Mouse (Mus musculus): ENCODE results near the gene Cx3cr1.

Gene Cx3cr1

GRCm38 (mm10) chr9:119937005-119937773 lies 132.5 kb downstream of the Cx3cr1 start, which contains the start of the genes Gorasp1 and Ttc21a:
Gene Gorasp1, minus strand, starts transcription at chr9:119937565.
Gene Ttc21a, plus strand, starts transcription at chr9:119937606.
- peak; percentile 96 for DNase-seq (ENCODE audit: low spot score)

- DNase-seq (ENCODE audit: low spot score): no peak
Observed at GRCm38 (mm10) chr9:119933675-119934074, 136.0 kb downstream of the Cx3cr1 start.

- DNase-seq (ENCODE audit: low spot score): peak; percentile 44
Observed at GRCm38 (mm10) chr9:119932358-119932757, 137.3 kb downstream of the Cx3cr1 start.

DNA sequence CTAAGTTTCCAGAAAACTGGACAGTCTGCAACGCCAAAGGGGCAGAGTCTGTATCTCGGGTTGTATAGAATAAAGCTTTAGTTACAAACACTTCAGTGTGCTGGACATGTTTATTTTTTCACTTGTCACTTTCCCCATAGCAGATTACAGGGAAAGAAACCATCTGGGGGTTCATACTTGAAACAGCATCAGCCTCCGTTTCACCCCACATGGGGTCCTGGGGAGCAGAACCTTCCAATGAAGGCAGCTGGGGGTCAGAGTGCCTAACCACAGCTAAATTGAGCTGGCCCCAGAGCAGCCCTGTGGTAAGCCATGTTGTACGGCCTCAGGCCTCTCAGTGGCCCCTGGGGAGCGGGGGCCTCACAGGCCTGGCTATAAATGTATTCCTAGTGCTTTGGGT lies 143.2 kb downstream of the Cx3cr1 start:
- DNase-seq (ENCODE audit: low spot score): no peak

GRCm38 (mm10) chr9:119925729-119926128 lies 143.9 kb downstream of the Cx3cr1 start:
- no peak for DNase-seq (ENCODE audit: low spot score)

GRCm38 (mm10) chr9:119925120-119925657 lies 144.5 kb downstream of the Cx3cr1 start:
- DNase-seq (ENCODE audit: low spot score): no peak

- DNase-seq (ENCODE audit: low spot score): no peak
Observed at GRCm38 (mm10) chr9:119923462-119923861, 146.2 kb downstream of the Cx3cr1 start.

GRCm38 (mm10) chr9:119919858-119920257 lies 149.8 kb downstream of the Cx3cr1 start:
- DNase-seq (ENCODE audit: low spot score): no peak

GRCm38 (mm10) chr9:119913087-119913838 lies 156.4 kb downstream of the Cx3cr1 start:
- DNase-seq (ENCODE audit: low spot score): no peak

DNA sequence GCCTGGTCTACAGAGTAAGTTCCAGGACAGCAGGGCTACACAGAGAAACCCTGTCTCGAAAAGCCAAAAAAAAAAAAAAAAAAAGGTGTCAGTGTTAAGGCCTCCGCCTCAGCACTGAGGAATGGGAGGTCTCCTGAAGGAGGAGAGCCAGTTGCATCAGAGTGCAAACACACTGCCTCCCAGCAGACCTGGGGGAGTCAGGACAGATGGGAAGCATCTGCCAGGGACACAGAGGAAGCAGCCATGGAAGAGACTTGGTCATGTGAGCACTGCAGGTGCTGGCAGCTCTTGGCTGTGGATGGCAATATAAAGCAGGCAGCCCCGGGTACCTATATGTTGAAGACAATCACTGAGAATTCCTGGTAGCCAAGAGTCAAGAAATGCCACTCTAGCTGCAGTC lies 159.7 kb downstream of the Cx3cr1 start:
- no peak for DNase-seq (ENCODE audit: low spot score)

DNA sequence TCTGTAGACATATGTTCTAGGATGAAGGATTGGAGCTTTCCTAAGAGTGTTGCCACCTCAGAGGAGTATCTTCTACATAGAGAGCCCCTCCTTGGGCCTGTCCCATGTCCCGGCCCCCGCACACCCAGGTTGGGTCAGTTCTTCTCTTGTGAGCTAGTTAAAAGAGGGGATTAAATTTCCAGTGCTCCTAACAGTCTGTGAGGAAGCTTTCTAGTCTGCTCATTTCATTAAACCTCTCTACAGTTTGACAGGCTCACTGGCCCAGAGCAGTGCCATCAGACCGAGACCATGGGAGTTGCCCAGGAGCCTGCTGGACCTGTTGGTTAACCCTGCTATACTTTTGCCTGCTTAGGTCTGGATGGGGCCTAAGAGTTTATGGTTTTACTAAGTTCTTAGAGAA lies 161.0 kb downstream of the Cx3cr1 start:
- no peak for DNase-seq (ENCODE audit: low spot score)

DNA sequence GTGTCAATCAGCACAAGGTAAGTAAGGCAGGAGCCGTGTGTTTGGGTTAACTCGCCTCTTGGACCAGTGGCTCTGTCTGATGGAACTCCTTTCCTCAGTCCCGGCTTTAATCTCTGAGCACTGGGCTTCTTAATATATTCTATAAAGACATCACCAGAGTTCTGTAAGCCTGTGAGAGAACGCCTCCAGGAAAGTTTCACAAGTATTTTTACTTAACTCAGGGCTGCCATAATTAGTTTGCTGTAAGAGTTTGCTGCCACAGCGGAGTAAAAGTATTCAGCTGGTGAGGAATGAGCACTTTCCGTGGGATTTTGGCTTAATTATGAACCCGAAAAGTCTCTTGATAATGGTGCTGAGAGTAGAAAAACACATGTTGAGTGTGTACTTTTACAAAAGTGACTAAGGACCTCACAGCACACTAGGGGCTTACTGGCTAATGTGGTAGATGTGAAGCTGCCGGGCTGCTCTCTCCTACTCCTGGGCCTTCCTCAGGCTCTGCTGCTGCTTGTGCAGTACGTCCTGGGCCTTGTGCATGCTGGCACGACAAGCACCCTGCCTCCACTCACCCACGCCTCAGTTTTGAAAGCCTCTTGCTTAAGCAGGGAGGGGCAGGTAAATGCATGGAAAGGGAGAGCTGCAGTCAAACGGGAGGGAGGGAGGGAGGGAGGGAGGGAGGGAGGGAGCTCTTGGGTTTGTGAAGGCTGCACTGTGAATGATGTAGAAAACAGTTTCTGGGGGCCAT lies 167.1 kb downstream of the Cx3cr1 start:
- DNase-seq (ENCODE audit: low spot score): no peak

- no peak for DNase-seq (ENCODE audit: low spot score)
Observed at GRCm38 (mm10) chr9:119899446-119899845, 170.2 kb downstream of the Cx3cr1 start.

GRCm38 (mm10) chr9:119895040-119895721 lies 174.5 kb downstream of the Cx3cr1 start:
- peak; percentile 58 for DNase-seq (ENCODE audit: low spot score)

- peak; percentile 97 for DNase-seq (ENCODE audit: low spot score)
Observed at GRCm38 (mm10) chr9:119894339-119895009, 175.2 kb downstream of the Cx3cr1 start, which contains the start of gene Wdr48. Gene Wdr48, plus strand, starts transcription at chr9:119894878.

GRCm38 (mm10) chr9:119893881-119894280 lies 175.8 kb downstream of the Cx3cr1 start:
- no peak for DNase-seq (ENCODE audit: low spot score)

DNA sequence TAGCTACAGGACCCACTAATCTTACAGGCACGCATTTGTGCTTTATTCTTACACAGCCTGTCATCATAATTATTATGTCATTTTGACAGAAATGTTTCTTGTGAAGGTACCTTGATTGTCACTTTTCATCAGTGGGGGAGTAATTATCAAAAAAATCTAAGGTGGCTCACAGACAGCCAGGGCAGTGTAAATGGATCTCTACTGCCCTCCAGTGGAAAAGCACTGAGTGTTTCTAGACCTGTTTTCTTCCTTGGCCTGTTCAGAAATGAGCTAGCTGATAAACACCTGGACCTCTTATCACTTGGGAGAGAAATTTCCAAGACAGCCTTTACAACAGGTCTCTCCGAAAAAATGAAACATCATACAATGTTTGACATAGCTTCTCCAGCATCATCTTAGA lies 179.0 kb downstream of the Cx3cr1 start:
- no peak for DNase-seq (ENCODE audit: low spot score)

- DNase-seq (ENCODE audit: low spot score): no peak
Observed at GRCm38 (mm10) chr9:119889446-119889845, 180.2 kb downstream of the Cx3cr1 start.

DNA sequence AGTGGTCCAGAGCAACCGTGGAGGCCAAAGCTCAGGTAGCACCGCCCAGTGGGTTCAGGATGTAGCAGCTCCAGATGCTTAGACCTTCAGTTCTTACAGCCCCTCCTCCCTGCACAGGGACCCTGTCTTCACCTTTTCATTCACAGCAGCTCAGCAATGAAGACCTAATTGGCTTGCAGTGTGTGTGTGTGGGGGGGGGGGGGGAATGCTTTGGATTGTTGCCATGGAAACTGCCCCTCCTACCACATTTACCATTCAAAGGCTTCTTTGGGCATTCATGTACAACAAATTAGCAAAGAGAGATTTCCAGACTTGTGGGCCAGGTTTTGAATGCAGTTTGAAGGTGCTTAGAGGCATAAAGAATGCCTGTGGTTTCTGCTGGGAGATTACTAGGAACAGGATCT lies 180.8 kb downstream of the Cx3cr1 start:
- no peak for DNase-seq (ENCODE audit: low spot score)

DNA sequence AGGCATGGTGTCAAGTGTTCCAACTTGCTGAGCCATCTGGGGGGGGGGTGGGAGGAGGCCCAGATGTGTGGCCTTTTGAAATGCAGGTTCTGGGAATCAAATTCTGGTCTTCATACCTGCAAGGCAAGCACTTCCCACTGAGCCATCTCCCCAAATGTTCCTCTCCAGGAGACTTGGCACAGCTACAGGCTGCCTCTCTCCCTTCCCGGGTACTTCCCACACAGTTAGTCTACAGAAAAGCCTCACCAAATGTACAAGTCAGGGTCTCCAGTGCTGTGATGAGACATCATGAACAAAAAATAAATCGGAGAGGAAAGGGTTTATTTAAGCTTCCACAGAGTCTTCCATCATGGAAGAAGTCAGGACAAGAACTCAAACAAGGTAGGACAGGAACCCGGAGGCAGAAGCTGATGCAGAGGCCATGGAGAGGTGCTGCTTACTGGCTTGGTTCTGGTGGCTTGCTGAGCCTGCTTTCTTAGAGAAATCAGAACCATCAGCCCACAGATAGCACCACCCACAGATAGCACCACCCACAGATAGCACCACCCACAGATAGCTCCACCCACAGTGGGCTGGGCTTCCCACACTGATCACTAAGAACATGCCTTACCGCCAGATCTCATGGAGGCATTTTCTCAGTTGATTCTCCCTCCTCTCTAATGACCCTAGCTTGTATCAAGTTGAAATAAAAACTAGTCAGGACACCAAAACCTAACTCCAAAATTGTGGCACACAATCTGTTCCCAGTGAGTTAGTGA lies 182.4 kb downstream of the Cx3cr1 start:
- no peak for DNase-seq (ENCODE audit: low spot score)

Data from MN1 (cell line).